Mouse (Mus musculus) adipose tissue, adult 10 weeks (tissue): ENCODE measurements around the gene Vmn1r32. TPM values are rescaled to one million over a fixed set of nuclear protein-coding genes. Genes with fewer than 3 reads are reported as not detected.

ENCODE experiments used
- polyA plus RNA-seq: library from polyadenylated mRNA; stranded (reverse); fragments of 350-450 nt; fragmentation: Illumina TruSeq; extraction: RNeasy Lipid Tissue Mini Kit (QIAGEN cat#74804); gene quantifications from one replicate; pipeline ENCODE4 v1.2.3, GENCODE M21; 2014; ENCODE audit warnings: low read depth, low replicate concordance

The Vmn1r32 gene
- polyA plus RNA-seq, result not detected

GRCm38 (mm10) chr6:66559996-66560395 lies at the start of gene Vmn1r32:
Gene Vmn1r32, minus strand, starts transcription at chr6:66560096.

GRCm38 (mm10) chr6:66535028-66535862 lies 24.7 kb downstream of the Vmn1r32 start, which contains the start of gene Mad2l1:
Gene Mad2l1, plus strand, starts transcription at chr6:66535390.

Other genes with a start within 250 kb of the Vmn1r32 start
- gene Mad2l1, start 24.7 kb downstream of the Vmn1r32 start, polyA plus RNA-seq, result 7.8 TPM
- not detected for gene Vmn1r33, start 58.2 kb upstream of the Vmn1r32 start, polyA plus RNA-seq
- gene Vmn1r34, start 83.8 kb upstream of the Vmn1r32 start, polyA plus RNA-seq, result not detected
- gene Vmn1r35, start 125.8 kb upstream of the Vmn1r32 start, polyA plus RNA-seq, result not detected
- gene Vmn1r36, start 159.1 kb upstream of the Vmn1r32 start, polyA plus RNA-seq, result not detected
- gene Vmn1r37, start 169.3 kb upstream of the Vmn1r32 start, polyA plus RNA-seq, result not detected
- not detected for gene Vmn1r38, start 222.5 kb upstream of the Vmn1r32 start, polyA plus RNA-seq